Mouse (Mus musculus) adrenal gland, postnatal 14 days (tissue): ENCODE results near the gene Sox15. TPM values are rescaled to one million over a fixed set of nuclear protein-coding genes. Genes with fewer than 3 reads are reported as not detected.
"Not testable (repeated sequence)": the region's sequence is repeated elsewhere in the genome, so short reads cannot be mapped to it uniquely, and the experiment has no call there.

ENCODE experiments used
- DNase-seq: peaks from one replicate; pipeline ENCODE4 v3.0.0; 2021; ENCODE audit warnings: mixed read lengths
- microRNA-seq, 2 experiments: library from miRNA; unstranded; fragments of <30 nt; microRNA quantifications; one replicate each; pipeline ENCODE4 v1.2.0; 2021
- total RNA-seq: library from RNA; stranded (reverse); gene quantifications from 2 replicates; pipeline ENCODE4 v1.2.3, GENCODE M21; 2021

The Sox15 gene
- total RNA-seq, 1 experiment from 2014 or later: not detected

DNA sequence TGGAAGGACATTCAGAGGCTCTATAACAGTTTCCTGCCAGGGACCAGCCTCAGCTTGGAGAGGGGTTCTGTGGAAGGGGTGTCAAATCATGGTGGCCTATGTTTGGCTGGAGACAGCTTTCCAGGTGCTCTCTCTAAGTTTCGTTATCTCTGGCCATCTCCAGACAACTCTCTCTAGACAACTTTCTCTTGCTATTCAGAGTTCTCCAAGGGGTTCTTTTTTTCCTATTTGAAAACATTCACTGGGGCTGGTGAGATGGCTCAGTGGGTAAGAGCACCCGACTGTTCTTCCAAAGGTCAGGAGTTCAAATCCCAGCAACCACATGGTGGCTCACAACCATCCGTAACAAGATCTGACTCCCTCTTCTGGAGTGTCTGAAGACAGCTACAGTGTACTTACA is 48.3 kb downstream of the Sox15 start:
- not testable (repeated sequence) for DNase-seq

DNA sequence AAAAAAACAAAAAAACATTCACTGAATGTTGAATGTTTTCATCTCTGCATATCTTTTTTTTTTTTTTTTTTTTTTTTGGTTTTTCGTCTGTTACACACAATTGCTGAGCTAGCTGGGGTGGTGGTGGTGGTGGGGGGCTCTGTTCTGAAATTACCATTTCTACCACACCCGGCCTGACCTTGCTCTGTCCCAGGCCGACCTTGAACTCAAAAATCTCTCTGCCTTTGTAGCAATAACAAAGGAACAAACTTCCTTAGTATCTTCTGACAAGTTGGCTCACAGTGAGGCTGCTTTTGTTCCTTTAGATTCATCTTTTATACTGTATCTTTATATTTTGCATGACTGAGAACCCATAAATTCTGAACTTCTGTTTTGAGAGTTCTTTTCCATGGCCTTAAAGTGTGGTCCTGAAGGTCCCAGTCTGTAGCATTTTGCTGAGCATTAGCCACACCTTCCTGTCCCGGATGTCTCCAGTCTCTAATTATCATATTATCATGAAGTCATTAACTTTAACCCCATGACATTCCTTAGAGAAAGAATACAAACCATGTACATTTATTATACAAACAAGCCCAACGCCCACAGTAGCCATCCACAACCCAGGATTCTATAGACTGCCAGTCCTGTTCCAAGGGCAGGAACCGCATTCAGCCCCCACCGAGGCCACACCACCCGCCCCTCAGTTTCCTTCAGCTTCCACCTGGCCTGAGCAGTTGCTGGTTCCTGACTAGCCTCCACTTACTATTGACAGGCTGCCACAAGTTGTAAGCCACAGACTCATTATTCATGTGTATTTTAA is 48.9 kb downstream of the Sox15 start:
- DNase-seq: no peak

DNA sequence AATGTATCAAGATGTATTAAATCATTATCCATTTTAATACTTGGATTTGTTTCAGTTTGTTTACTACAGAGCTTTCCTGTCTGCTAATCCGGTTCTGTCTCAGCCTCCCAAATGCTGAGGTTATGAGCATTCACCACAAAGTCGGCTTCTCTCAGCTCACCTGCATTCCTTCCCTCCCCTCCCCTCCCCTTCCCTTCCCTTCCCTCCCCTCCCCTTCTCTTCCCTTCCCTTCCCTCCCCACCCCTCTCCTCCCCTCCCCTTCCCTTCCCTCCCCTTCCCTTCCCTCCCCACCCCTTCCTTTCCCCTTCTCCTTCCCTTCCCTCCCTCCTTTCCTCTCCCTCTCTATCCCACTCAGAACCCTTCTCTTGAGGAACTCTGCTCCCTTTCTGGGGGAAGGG is 49.5 kb downstream of the Sox15 start:
- no peak for DNase-seq

Small RNA genes within 50 kb of the gene (microRNA-seq; reads per million reads assigned to microRNA genes)
- gene Mir1934 (4.2 to 4.3 reads per million in 2 experiments), gene Mir467f (0 reads per million in 2 experiments)

Other genes with a start within 250 kb of the Sox15 start
- 53.7 and 61.3 TPM in 2 replicates for gene Kdm6b, start 241.6 kb upstream of the Sox15 start, total RNA-seq
- 0.22 and 0.49 TPM in 2 replicates for gene Dnah2, start 106.2 kb upstream of the Sox15 start, total RNA-seq
- 1.5 and 2.0 TPM in 2 replicates for gene Efnb3, start 95.1 kb upstream of the Sox15 start, total RNA-seq
- 9.2 and 10.1 TPM in 2 replicates for gene Wrap53, start 75.1 kb upstream of the Sox15 start, total RNA-seq
- 66.4 and 78.4 TPM in 2 replicates for gene Trp53, start 75.0 kb upstream of the Sox15 start, total RNA-seq
- 37.4 and 39.7 TPM in 2 replicates for gene Atp1b2, start 49.4 kb upstream of the Sox15 start, total RNA-seq
- not detected in 2 replicates for gene Shbg, start 37.4 kb upstream of the Sox15 start, total RNA-seq
- 7.9 and 8.2 TPM in 2 replicates for gene Sat2, start 33.3 kb upstream of the Sox15 start, total RNA-seq
- gene Fxr2, start 22.3 kb upstream of the Sox15 start, total RNA-seq: 75.5 and 84.3 TPM in 2 replicates
- gene Mpdu1, start 7.3 kb downstream of the Sox15 start, total RNA-seq: 96.2 and 101 TPM in 2 replicates
- 8.6 and 12.2 TPM in 2 replicates for gene Cd68, start 10.8 kb downstream of the Sox15 start, total RNA-seq
- gene Eif4a1, start 17.1 kb downstream of the Sox15 start, total RNA-seq: 642 and 752 TPM in 2 replicates
- gene Senp3, start 26.8 kb downstream of the Sox15 start, total RNA-seq: 71.6 and 72.4 TPM in 2 replicates
- gene Tnfsf13, start 30.5 kb downstream of the Sox15 start, total RNA-seq: 2.7 and 4.0 TPM in 2 replicates
- gene Tnfsf12, start 40.5 kb downstream of the Sox15 start, total RNA-seq: 20.3 and 21.5 TPM in 2 replicates
- 3.9 and 4.6 TPM in 2 replicates for gene Tnfsfm13, start 40.8 kb downstream of the Sox15 start, total RNA-seq
- 78.0 and 84.0 TPM in 2 replicates for gene Polr2a, start 103.3 kb downstream of the Sox15 start, total RNA-seq
- gene Slc35g3, start 106.7 kb downstream of the Sox15 start, total RNA-seq: not detected in 2 replicates
- 39.9 and 42.4 TPM in 2 replicates for gene Zbtb4, start 110.6 kb downstream of the Sox15 start, total RNA-seq
- gene Chrnb1, start 140.6 kb downstream of the Sox15 start, total RNA-seq: 2.4 and 3.2 TPM in 2 replicates
- 3.5 and 3.8 TPM in 2 replicates for gene Fgf11, start 146.5 kb downstream of the Sox15 start, total RNA-seq
- gene Tmem102, start 150.3 kb downstream of the Sox15 start, total RNA-seq: 0.74 and 1.1 TPM in 2 replicates
- not detected in 2 replicates for gene Gm39566, start 160.0 kb downstream of the Sox15 start, total RNA-seq
- not detected in 2 replicates for gene Spem2, start 163.2 kb downstream of the Sox15 start, total RNA-seq
- gene Spem1, start 166.9 kb downstream of the Sox15 start, total RNA-seq: 0.38 TPM in 1 of 2 replicates, not detected in the other
- 17.6 and 20.6 TPM in 2 replicates for gene Nlgn2, start 182.5 kb downstream of the Sox15 start, total RNA-seq
- 114 and 128 TPM in 2 replicates for gene Tmem256, start 183.2 kb downstream of the Sox15 start, total RNA-seq
- gene Plscr3, start 191.1 kb downstream of the Sox15 start, total RNA-seq: 50.5 and 51.3 TPM in 2 replicates
- 0.30 TPM in 1 of 2 replicates, not detected in the other for gene Tnk1, start 203.4 kb downstream of the Sox15 start, total RNA-seq
- not detected in 2 replicates for gene Tmem95, start 222.7 kb downstream of the Sox15 start, total RNA-seq
- 4.1 and 4.4 TPM in 2 replicates for gene Kctd11, start 226.1 kb downstream of the Sox15 start, total RNA-seq
- 2.1 and 14.4 TPM in 2 replicates for gene Acap1, start 240.2 kb downstream of the Sox15 start, total RNA-seq
- 1.8 and 2.1 TPM in 2 replicates for gene 2810408A11Rik, start 245.7 kb downstream of the Sox15 start, total RNA-seq
- gene Neurl4, start 245.8 kb downstream of the Sox15 start, total RNA-seq: 45.9 and 48.8 TPM in 2 replicates